Mouse (Mus musculus) MEL (cell line): ENCODE measurements around the gene Nek4. TPM values are rescaled to one million over a fixed set of nuclear protein-coding genes. Genes with fewer than 3 reads are reported as not detected.
A peak's percentile ranks its signal among the peaks of the same experiment; 100 is the strongest.

Source experiments
- DNase-seq: peaks from one replicate; pipeline ENCODE4 v3.0.0; 2011; ENCODE audit warnings: low read depth, low spot score
- H3K27ac ChIP-seq: 2 replicates; pipeline ENCODE4 v1.5.1; 2012; ENCODE audit warnings: low read depth, mild to moderate bottlenecking, control low read depth, low read length, moderate library complexity; ENCODE audit not compliant: control insufficient read depth
- H3K27me3 ChIP-seq, 2 experiments: fragments of 150-350 bp in 1 of 2; sonication (generic) in 1 of 2; 2 replicates each; pipeline ENCODE4 v1.6.1; 2012; ENCODE audit warnings: low read length in 2 of 2, mild to moderate bottlenecking in 2 of 2, improper control_type of control experiment in 1 of 2, moderate library complexity in 1 of 2; ENCODE audit not compliant: insufficient read depth in 2 of 2, control insufficient read depth in 1 of 2
- H3K36me3 ChIP-seq, 2 experiments: 2 replicates each; pipeline ENCODE4 v1.6.1; 2012 to 2014; ENCODE audit warnings: low read length in 2 of 2, improper control_type of control experiment in 1 of 2, inconsistent platforms in 1 of 2, mild to moderate bottlenecking in 1 of 2; ENCODE audit not compliant: insufficient read depth in 2 of 2, control insufficient read depth in 1 of 2
- H3K4me1 ChIP-seq, 2 experiments: fragments of 150-350 bp in 1 of 2; sonication (generic) in 1 of 2; 2 replicates each; pipeline ENCODE4 v1.6.1; 2012; ENCODE audit warnings: low read length in 2 of 2, improper control_type of control experiment in 1 of 2, mild to moderate bottlenecking in 1 of 2; ENCODE audit not compliant: insufficient read depth in 2 of 2, control insufficient read depth in 1 of 2
- H3K4me3 ChIP-seq, 2 experiments: fragments of 150-350 bp in 1 of 2; sonication (generic) in 1 of 2; 2 replicates each; pipeline ENCODE4 v1.5.1; 2012; ENCODE audit warnings: low read depth in 2 of 2, low read length in 2 of 2, mild to moderate bottlenecking in 2 of 2, moderate library complexity in 2 of 2, control low read depth in 1 of 2, improper control_type of control experiment in 1 of 2; ENCODE audit not compliant: control insufficient read depth in 1 of 2, insufficient read depth in 1 of 2
- H3K79me2 ChIP-seq: 2 replicates; pipeline ENCODE4 v1.6.1; 2012; ENCODE audit warnings: mild to moderate bottlenecking, low read length, moderate library complexity; ENCODE audit not compliant: control insufficient read depth, poor library complexity, insufficient read depth
- H3K9ac ChIP-seq: 2 replicates; pipeline ENCODE4 v1.6.1; 2012; ENCODE audit warnings: low read depth, mild to moderate bottlenecking, control low read depth, low read length, moderate library complexity; ENCODE audit not compliant: control insufficient read depth, poor library complexity, severe bottlenecking
- H3K9me3 ChIP-seq: fragments of 150-350 bp; sonication (generic); replicated peaks from 2 replicates; pipeline ENCODE4 v1.6.1; 2012; ENCODE audit warnings: mild to moderate bottlenecking, low read length, improper control_type of control experiment, moderate library complexity; ENCODE audit not compliant: insufficient read depth
- CHD2 ChIP-seq: IDR thresholded peaks from 2 replicates; pipeline ENCODE4 v1.6.1; 2011; ENCODE audit warnings: low read length, improper control_type of control experiment
- E2F4 ChIP-seq: IDR thresholded peaks from 2 replicates; pipeline ENCODE4 v1.6.1; 2011; ENCODE audit warnings: low read depth, low read length, improper control_type of control experiment, borderline replicate concordance
- EP300 ChIP-seq, 2 experiments: IDR thresholded peaks; 2 replicates each; pipeline ENCODE4 v1.6.1; 2011; ENCODE audit warnings: improper control_type of control experiment in 2 of 2, low read length in 2 of 2, low read depth in 1 of 2, mild to moderate bottlenecking in 1 of 2
- ETS1 ChIP-seq: IDR thresholded peaks from 2 replicates; pipeline ENCODE4 v1.6.1; 2012; ENCODE audit warnings: low read depth, mild to moderate bottlenecking, inconsistent platforms, low read length, improper control_type of control experiment, moderate library complexity
- GABPA ChIP-seq: IDR thresholded peaks from 2 replicates; pipeline ENCODE4 v1.6.1; 2012; ENCODE audit warnings: low read depth, mild to moderate bottlenecking, inconsistent platforms, low read length, improper control_type of control experiment, moderate library complexity
- GATA1 ChIP-seq: IDR thresholded peaks from 2 replicates; pipeline ENCODE4 v1.6.1; 2011; ENCODE audit warnings: low read depth, low read length, improper control_type of control experiment
- HCFC1 ChIP-seq: IDR thresholded peaks from 2 replicates; pipeline ENCODE4 v1.6.1; 2012; ENCODE audit warnings: low read depth, mild to moderate bottlenecking, inconsistent platforms, low read length, improper control_type of control experiment, moderate library complexity
- JUND ChIP-seq: IDR thresholded peaks from 2 replicates; pipeline ENCODE4 v1.6.1; 2011; ENCODE audit warnings: low read depth, mild to moderate bottlenecking, improper control_type of control experiment, low read length
- MAZ ChIP-seq: IDR thresholded peaks from 2 replicates; pipeline ENCODE4 v1.6.1; 2012; ENCODE audit warnings: low read depth, mild to moderate bottlenecking, inconsistent platforms, low read length, improper control_type of control experiment
- MEF2A ChIP-seq: IDR thresholded peaks from 2 replicates; pipeline ENCODE4 v1.6.1; 2014; ENCODE audit warnings: low read depth, mild to moderate bottlenecking, inconsistent platforms, low read length, improper control_type of control experiment; ENCODE audit not compliant: poor library complexity, insufficient replicate concordance, severe bottlenecking; ENCODE audit errors: extremely low read depth
- MXI1 ChIP-seq: IDR thresholded peaks from 2 replicates; pipeline ENCODE4 v1.6.1; 2011; ENCODE audit warnings: mild to moderate bottlenecking, low read depth, low read length, improper control_type of control experiment
- MYB ChIP-seq: IDR thresholded peaks from 2 replicates; pipeline ENCODE4 v1.6.1; 2011; ENCODE audit warnings: mild to moderate bottlenecking, low read depth, low read length, improper control_type of control experiment
- NELFE ChIP-seq: IDR thresholded peaks from 2 replicates; pipeline ENCODE4 v1.6.1; 2011; ENCODE audit warnings: low read depth, low read length, improper control_type of control experiment
- POLR2A ChIP-seq, 2 experiments: IDR thresholded peaks; 2 replicates each; pipeline ENCODE4 v1.6.1; 2011 to 2012; ENCODE audit warnings: low read length in 2 of 2, mild to moderate bottlenecking in 2 of 2, control low read depth in 1 of 2, improper control_type of control experiment in 1 of 2, low read depth in 1 of 2, moderate library complexity in 1 of 2; ENCODE audit not compliant: control insufficient read depth in 1 of 2, insufficient read depth in 1 of 2, poor library complexity in 1 of 2
- POLR2AphosphoS2 ChIP-seq: IDR thresholded peaks from 2 replicates; pipeline ENCODE4 v1.6.1; 2011; ENCODE audit warnings: low read length, improper control_type of control experiment
- SMC3 ChIP-seq: IDR thresholded peaks from 2 replicates; pipeline ENCODE4 v1.6.1; 2011; ENCODE audit warnings: low read depth, low read length, improper control_type of control experiment
- TCF12 ChIP-seq: IDR thresholded peaks from 2 replicates; pipeline ENCODE4 v1.6.1; 2014; ENCODE audit warnings: low read depth, mild to moderate bottlenecking, inconsistent platforms, low read length, improper control_type of control experiment, moderate library complexity
- USF1 ChIP-seq: IDR thresholded peaks from 2 replicates; pipeline ENCODE4 v1.6.1; 2014; ENCODE audit warnings: low read depth, mild to moderate bottlenecking, inconsistent platforms, low read length, improper control_type of control experiment, moderate library complexity
- ZMIZ1 ChIP-seq: IDR thresholded peaks from 2 replicates; pipeline ENCODE4 v1.6.1; 2012; ENCODE audit warnings: low read depth, mild to moderate bottlenecking, inconsistent platforms, low read length, improper control_type of control experiment, moderate library complexity
- ZNF384 ChIP-seq: IDR thresholded peaks from 2 replicates; pipeline ENCODE4 v1.6.1; 2012; ENCODE audit warnings: low read depth, mild to moderate bottlenecking, inconsistent platforms, low read length, improper control_type of control experiment
- polyA plus RNA-seq, 2 experiments: library from polyadenylated mRNA; stranded (reverse) in 1 of 2; unstranded in 1 of 2; fragments of >175 nt in 1 of 2; fragments of >200 nt in 1 of 2; gene quantifications; 2 replicates each; pipeline versions ENCODE4 v1.2.1 to v1.2.4; 2012; ENCODE audit warnings: low replicate concordance in 2 of 2, low read depth in 1 of 2; ENCODE audit not compliant: insufficient read length in 2 of 2, insufficient read depth in 1 of 2, missing spikeins in 1 of 2
- total RNA-seq: library from RNA; depleted of rRNA; stranded (reverse); fragments of 300-350 nt; gene quantifications from 2 replicates; pipeline ENCODE4 v1.2.3, GENCODE M21; 2012

The Nek4 gene
- total and polyA plus RNA-seq, 3 experiments = 16.6 to 19.3 TPM; not detected in 1

DNA sequence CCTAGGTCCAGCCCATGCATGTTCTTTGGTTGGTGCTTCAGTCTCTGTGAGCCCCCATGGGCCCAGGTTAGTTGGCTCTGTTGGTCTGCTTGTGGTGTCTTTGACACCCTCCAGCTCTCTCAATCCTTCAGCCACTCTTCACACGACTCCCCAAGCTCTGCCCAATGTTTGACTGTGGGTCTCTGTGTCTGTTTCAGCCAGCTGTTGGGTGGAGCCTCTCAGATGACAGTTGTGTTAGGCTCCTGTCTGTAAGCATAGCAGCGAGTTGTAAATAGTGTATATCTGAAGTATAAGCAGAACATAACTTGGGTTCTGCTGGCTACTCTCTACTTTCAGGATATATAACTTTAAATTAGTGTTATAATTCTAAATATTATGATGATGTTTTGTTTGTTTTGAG is 7.3 kb downstream of the Nek4 start:
- no peaks in the 10 kb centered on the region for H3K27me3 ChIP-seq
- TF ChIP-seq MXI1 (no peak), SMC3 (no peak), GABPA (no peak), MEF2A (no peak)
- H3K9ac ChIP-seq = no peak overlapping the region
- H3K9me3 ChIP-seq = no peaks in the 10 kb centered on the region
- no peak overlapping the region for H3K4me3 ChIP-seq
- no peaks in the 10 kb centered on the region for H3K79me2 ChIP-seq
- H3K36me3 ChIP-seq = no peaks in the 10 kb centered on the region
- DNase-seq = no peak
- H3K4me1 ChIP-seq = no peaks in the 10 kb centered on the region
- H3K27ac ChIP-seq = no peak overlapping the region

DNA sequence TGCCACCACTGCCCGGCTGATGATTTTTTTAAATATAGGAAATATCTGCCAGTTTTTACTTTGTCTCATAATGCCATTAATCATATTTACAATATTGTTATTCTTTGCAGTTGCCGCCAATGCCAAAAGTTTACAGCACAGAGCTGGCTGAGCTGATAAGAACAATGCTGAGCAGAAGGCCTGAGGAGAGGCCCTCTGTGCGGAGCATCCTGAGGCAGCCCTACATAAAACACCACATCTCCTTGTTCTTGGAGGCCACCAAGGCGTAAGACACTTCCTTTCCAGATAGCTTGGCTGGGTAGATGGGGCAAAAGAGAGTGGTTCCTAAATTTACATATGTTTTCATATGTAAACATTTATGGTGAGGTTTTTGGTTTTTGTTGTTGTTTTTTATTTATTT is 7.9 kb downstream of the Nek4 start:
- H3K36me3 ChIP-seq = no peaks in the 10 kb centered on the region
- H3K4me3 ChIP-seq = no peak overlapping the region
- H3K79me2 ChIP-seq = no peaks in the 10 kb centered on the region
- no peak overlapping the region for H3K27ac ChIP-seq
- TF ChIP-seq POLR2A (IDR thresholded peaks at IDR 0.05; ENCODE audit: control insufficient read depth in 1 of 2, insufficient read depth in 1 of 2, low read depth in 1 of 2, low read length in 2 of 2, poor library complexity in 1 of 2) (no peak), MAZ (no peak), POLR2AphosphoS2 (no peak), CHD2 (no peak), GATA1 (no peak), NELFE (no peak), USF1 (no peak), MYB (no peak), HCFC1 (no peak), JUND (no peak), EP300 (IDR thresholded peaks at IDR 0.05; ENCODE audit: low read depth in 1 of 2, low read length in 2 of 2) (no peak), ETS1 (no peak), ZNF384 (no peak), E2F4 (no peak), ZMIZ1 (no peak), TCF12 (no peak)
- peak; percentile 15 for DNase-seq
- no peaks in the 10 kb centered on the region for H3K4me1 ChIP-seq
- H3K9me3 ChIP-seq = no peaks in the 10 kb centered on the region
- no peaks in the 10 kb centered on the region for H3K27me3 ChIP-seq
- H3K9ac ChIP-seq = no peak overlapping the region
